Mouse (Mus musculus) lung, adult 2 months (tissue): ENCODE measurements around the gene Gm1113.

ENCODE experiments used
- CTCF ChIP-seq: fragments of 200-500 bp; IDR thresholded peaks from 2 replicates; pipeline ENCODE4 v1.5.1; 2011; ENCODE audit warnings: mild to moderate bottlenecking, low read length, control low read depth; ENCODE audit not compliant: insufficient read depth
- POLR2A ChIP-seq: fragments of 200-500 bp; IDR thresholded peaks from 2 replicates; pipeline ENCODE4 v1.6.1; 2011; ENCODE audit warnings: low read depth, mild to moderate bottlenecking, control low read depth, low read length, borderline replicate concordance; ENCODE audit errors: extremely low read depth

- TF ChIP-seq CTCF (no peak), POLR2A (no peak)
These were observed 29.6 kb downstream of the Gm1113 start for GRCm38 (mm10) chr9:35488496-35488895.
